Mouse (Mus musculus): ENCODE measurements around the gene Lef1. TPM values are rescaled to one million over a fixed set of nuclear protein-coding genes. Genes with fewer than 3 reads are reported as not detected.

The Lef1 gene
- 0.25 and 0.27 TPM in 2 replicates for polyA plus RNA-seq (2015; fragmentation: Nextera tagmentation; extraction: Ambion mirVana)

DNA sequence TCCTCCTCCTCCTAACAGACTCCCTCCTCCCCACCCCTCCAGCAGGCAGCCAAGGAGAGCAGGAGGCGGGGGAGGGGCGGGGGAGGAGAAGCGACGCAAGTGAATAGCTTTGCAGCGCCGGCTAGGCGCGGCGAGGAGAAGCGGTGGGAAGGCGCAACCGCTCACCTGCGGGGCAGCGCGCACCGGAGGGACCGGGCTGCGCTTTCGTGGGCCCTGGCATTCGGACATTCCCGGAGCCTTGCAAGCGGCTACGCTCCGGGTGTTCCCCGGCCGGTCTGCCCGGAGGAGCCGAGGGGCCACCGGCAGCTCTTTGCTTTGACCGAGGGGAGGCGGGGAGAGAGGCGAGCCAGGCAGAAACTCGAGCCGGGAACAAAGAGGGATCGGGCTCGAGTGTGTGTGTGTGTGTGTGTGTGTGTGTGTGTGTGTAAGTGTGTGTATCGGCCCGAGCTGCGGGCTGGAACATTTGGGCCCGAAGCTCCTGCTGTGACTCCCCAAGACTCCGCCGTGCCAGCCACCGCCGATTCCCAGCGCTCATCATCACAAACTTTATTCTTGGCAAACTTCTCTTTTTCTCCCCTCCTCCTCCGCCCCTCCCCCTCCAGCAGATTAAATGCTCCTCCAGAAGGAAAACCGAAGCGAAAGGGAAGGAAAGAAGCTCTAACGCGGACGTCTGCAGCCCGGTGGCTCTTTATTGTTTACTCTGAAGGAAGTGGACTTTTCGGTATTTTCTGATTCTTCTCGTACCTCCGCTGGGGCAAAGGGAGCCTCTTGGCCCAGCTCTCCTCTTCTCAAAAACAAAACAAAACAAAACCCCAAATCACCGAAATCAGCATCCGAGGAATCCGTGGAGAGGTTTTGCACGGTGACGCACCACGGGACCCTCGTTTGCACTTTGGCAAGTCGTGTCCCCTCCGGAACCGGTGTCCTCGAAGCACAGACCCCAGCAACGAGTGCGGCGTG, at the start of gene Lef1:
Gene Lef1 (plus strand): TSS at position 281 of the 960 bp plus-strand sequence.
- H3K4me3 ChIP-seq (ENCODE audit: low read depth, low read length), result peak within 1 kb of the TSS; percentile 48
- no peaks in the 10 kb centered on the region for H3K36me3 ChIP-seq (ENCODE audit: control insufficient read depth, insufficient read depth)
- peaks cover 96% of the 10 kb centered on the region for H3K27me3 ChIP-seq (replicated peaks; ENCODE audit: control insufficient read depth, insufficient read depth, low read length)
- H3K4me2 ChIP-seq (replicated peaks; ENCODE audit: low read depth), result peak within 1 kb of the TSS; percentile 81
- H3K9me3 ChIP-seq (ENCODE audit: control insufficient read depth), result no peaks in the 10 kb centered on the region
- 0 out of 2 replicates have a peak, but pooled peaks cover 4% of the 10 kb centered on the region for H3K4me1 ChIP-seq (replicated peaks; ENCODE audit: control insufficient read depth, insufficient read depth, low read length)
- WGBS, result under 1% methylated on average over 69 of the region's 69 CpGs
- no peak within 1 kb of the TSS for H3K27ac ChIP-seq (ENCODE audit: low read depth, low read length)
- H3K9ac ChIP-seq (ENCODE audit: low read depth, low read length), result no peak within 1 kb of the TSS
- no peak for TF ChIP-seq CTCF (IDR thresholded peaks at IDR 0.05; ENCODE audit: low read depth)
- no peak for ATAC-seq

- TF ChIP-seq CTCF (IDR thresholded peaks at IDR 0.05; ENCODE audit: low read depth), result no peak
- no peak for ATAC-seq
- no peak overlapping the region for H3K9ac ChIP-seq (ENCODE audit: low read depth, low read length)
- no peak overlapping the region for H3K4me3 ChIP-seq (ENCODE audit: low read depth, low read length)
- H3K36me3 ChIP-seq (ENCODE audit: control insufficient read depth, insufficient read depth), result no peaks in the 10 kb centered on the region
- no peaks in the 10 kb centered on the region for H3K9me3 ChIP-seq (ENCODE audit: control insufficient read depth)
- WGBS, result 84% methylated on average over 9 of the region's 9 CpGs
- no peaks in the 10 kb centered on the region for H3K4me1 ChIP-seq (replicated peaks; ENCODE audit: control insufficient read depth, insufficient read depth, low read length)
- no peak overlapping the region for H3K27ac ChIP-seq (ENCODE audit: low read depth, low read length)
- no peaks in the 10 kb centered on the region for H3K27me3 ChIP-seq (replicated peaks; ENCODE audit: control insufficient read depth, insufficient read depth, low read length)
- H3K4me2 ChIP-seq (replicated peaks; ENCODE audit: low read depth), result no peak overlapping the region
Measured at GRCm38 (mm10) chr3:131065001-131065400, 45.3 kb upstream of the Lef1 start.

DNA sequence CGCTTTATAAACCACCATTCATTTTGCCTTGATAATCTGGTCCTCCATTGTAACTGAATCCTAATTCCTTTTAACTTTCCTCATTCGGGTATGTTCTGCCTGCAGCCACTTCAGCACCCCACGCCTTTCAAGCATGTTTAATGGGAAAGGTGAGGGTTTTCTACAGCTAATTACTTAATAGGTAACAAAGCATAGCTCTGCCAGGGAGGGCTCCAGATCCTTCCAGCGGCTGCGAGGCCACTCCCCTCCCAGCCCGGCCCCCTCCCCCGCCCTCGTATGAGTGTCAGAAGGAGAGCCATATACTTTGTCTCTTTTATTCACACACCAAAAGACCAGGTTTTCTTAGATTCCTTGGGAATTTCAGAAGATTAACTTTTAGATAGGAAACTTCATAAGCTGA, 44.1 kb upstream of the Lef1 start:
- Histone ChIP-seq H3K4me2 (replicated peaks; ENCODE audit: low read depth) (no peak overlapping the region), H3K4me1 (replicated peaks; ENCODE audit: control insufficient read depth, insufficient read depth, low read length) (no peaks in the 10 kb centered on the region), H3K36me3 (ENCODE audit: control insufficient read depth, insufficient read depth) (no peaks in the 10 kb centered on the region), H3K9ac (ENCODE audit: low read depth, low read length) (no peak overlapping the region), H3K4me3 (ENCODE audit: low read depth, low read length) (no peak overlapping the region), H3K27ac (ENCODE audit: low read depth, low read length) (no peak overlapping the region), H3K27me3 (replicated peaks; ENCODE audit: control insufficient read depth, insufficient read depth, low read length) (no peaks in the 10 kb centered on the region), H3K9me3 (ENCODE audit: control insufficient read depth) (no peaks in the 10 kb centered on the region)
- no peak for TF ChIP-seq CTCF (IDR thresholded peaks at IDR 0.05; ENCODE audit: low read depth)
- 26% methylated on average over 8 of the region's 8 CpGs for WGBS
- ATAC-seq, result no peak

DNA sequence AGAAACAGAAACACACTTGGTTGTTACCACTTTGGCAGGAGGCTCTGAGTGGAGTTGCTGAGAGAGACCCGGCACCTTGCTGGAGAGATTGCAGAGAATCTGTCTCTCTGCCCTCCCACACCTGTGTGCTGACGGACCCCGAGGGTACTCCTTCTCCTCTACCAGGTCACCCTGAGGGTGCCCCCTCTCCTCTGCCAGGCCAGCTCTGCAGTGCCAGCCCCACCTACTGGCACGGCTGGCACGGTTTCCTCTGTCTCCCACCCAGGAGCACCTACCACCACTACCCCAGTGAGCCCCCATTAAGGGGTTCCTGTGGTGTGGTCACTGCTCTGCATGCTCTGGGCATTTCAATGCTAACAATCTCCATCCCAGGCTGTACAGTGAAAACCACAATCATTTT, 42.3 kb upstream of the Lef1 start:
- no peak overlapping the region for H3K27ac ChIP-seq (ENCODE audit: low read depth, low read length)
- no peak for TF ChIP-seq CTCF (IDR thresholded peaks at IDR 0.05; ENCODE audit: low read depth)
- H3K9me3 ChIP-seq (ENCODE audit: control insufficient read depth), result no peaks in the 10 kb centered on the region
- no peak overlapping the region for H3K4me2 ChIP-seq (replicated peaks; ENCODE audit: low read depth)
- ATAC-seq, result no peak
- H3K4me1 ChIP-seq (replicated peaks; ENCODE audit: control insufficient read depth, insufficient read depth, low read length), result no peaks in the 10 kb centered on the region
- WGBS, result 89% methylated on average over 5 of the region's 5 CpGs
- no peak overlapping the region for H3K4me3 ChIP-seq (ENCODE audit: low read depth, low read length)
- H3K36me3 ChIP-seq (ENCODE audit: control insufficient read depth, insufficient read depth), result no peaks in the 10 kb centered on the region
- no peak overlapping the region for H3K9ac ChIP-seq (ENCODE audit: low read depth, low read length)
- no peaks in the 10 kb centered on the region for H3K27me3 ChIP-seq (replicated peaks; ENCODE audit: control insufficient read depth, insufficient read depth, low read length)

GRCm38 (mm10) chr3:131070210-131070609, 40.1 kb upstream of the Lef1 start:
- no peak overlapping the region for H3K4me2 ChIP-seq (replicated peaks; ENCODE audit: low read depth)
- no peak overlapping the region for H3K4me3 ChIP-seq (ENCODE audit: low read depth, low read length)
- no peaks in the 10 kb centered on the region for H3K4me1 ChIP-seq (replicated peaks; ENCODE audit: control insufficient read depth, insufficient read depth, low read length)
- no peak for ATAC-seq
- H3K36me3 ChIP-seq (ENCODE audit: control insufficient read depth, insufficient read depth), result no peaks in the 10 kb centered on the region
- no peak overlapping the region for H3K27ac ChIP-seq (ENCODE audit: low read depth, low read length)
- no peak for TF ChIP-seq CTCF (IDR thresholded peaks at IDR 0.05; ENCODE audit: low read depth)
- WGBS, result 74% methylated on average over 7 of the region's 7 CpGs
- no peaks in the 10 kb centered on the region for H3K9me3 ChIP-seq (ENCODE audit: control insufficient read depth)
- H3K27me3 ChIP-seq (replicated peaks; ENCODE audit: control insufficient read depth, insufficient read depth, low read length), result no peaks in the 10 kb centered on the region
- no peak overlapping the region for H3K9ac ChIP-seq (ENCODE audit: low read depth, low read length)

- 74% methylated on average over 4 of the region's 4 CpGs for WGBS
- ATAC-seq, result no peak
- no peak overlapping the region for H3K9ac ChIP-seq (ENCODE audit: low read depth, low read length)
- no peaks in the 10 kb centered on the region for H3K36me3 ChIP-seq (ENCODE audit: control insufficient read depth, insufficient read depth)
- no peak for TF ChIP-seq CTCF (IDR thresholded peaks at IDR 0.05; ENCODE audit: low read depth)
- H3K27me3 ChIP-seq (replicated peaks; ENCODE audit: control insufficient read depth, insufficient read depth, low read length), result no peaks in the 10 kb centered on the region
- H3K4me3 ChIP-seq (ENCODE audit: low read depth, low read length), result no peak overlapping the region
- H3K4me1 ChIP-seq (replicated peaks; ENCODE audit: control insufficient read depth, insufficient read depth, low read length), result no peaks in the 10 kb centered on the region
- H3K27ac ChIP-seq (ENCODE audit: low read depth, low read length), result no peak overlapping the region
- H3K9me3 ChIP-seq (ENCODE audit: control insufficient read depth), result no peaks in the 10 kb centered on the region
- H3K4me2 ChIP-seq (replicated peaks; ENCODE audit: low read depth), result no peak overlapping the region
Measured at GRCm38 (mm10) chr3:131072661-131073060, 37.6 kb upstream of the Lef1 start.
